Mouse (Mus musculus): ENCODE results near the gene Ncf1. TPM values are rescaled to one million over a fixed set of nuclear protein-coding genes. Genes with fewer than 3 reads are reported as not detected.

The Ncf1 gene
- polyA plus RNA-seq, 1 experiment from 2014 or later, result 3.1 TPM

GRCm38 (mm10) chr5:134237936-134238760 is 8.7 kb upstream of the Ncf1 start:
- H3K9me3 ChIP-seq (ENCODE audit: control insufficient read depth, low read length), result no peaks in the 10 kb centered on the region
- H3K4me2 ChIP-seq (ENCODE audit: low read depth), result no peak overlapping the region
- H3K27ac ChIP-seq (ENCODE audit: low read depth, low read length), result no peak overlapping the region; the same call in 1 of the 2 replicates
- no peak overlapping the region for H3K4me3 ChIP-seq (ENCODE audit: low read depth, low read length)
- no peaks in the 10 kb centered on the region for H3K27me3 ChIP-seq (ENCODE audit: control insufficient read depth, insufficient read depth, low read length)
- H3K9ac ChIP-seq (ENCODE audit: low read length), result no peak overlapping the region
- peaks cover 9% of the 10 kb centered on the region for H3K4me1 ChIP-seq (ENCODE audit: control insufficient read depth, insufficient read depth, low read length)
- DNase-seq (ENCODE audit: low spot score) (peak; percentile 61), ATAC-seq (ENCODE audit: insufficient read depth, low FRiP score, low TSS enrichment) (peak; percentile 55; the same call in 1 of the 2 replicates)
- 75% methylated on average over 28 of the region's 28 CpGs for WGBS
- peaks cover 51% of the 10 kb centered on the region for H3K36me3 ChIP-seq (ENCODE audit: control insufficient read depth, insufficient read depth, low read length)

DNA sequence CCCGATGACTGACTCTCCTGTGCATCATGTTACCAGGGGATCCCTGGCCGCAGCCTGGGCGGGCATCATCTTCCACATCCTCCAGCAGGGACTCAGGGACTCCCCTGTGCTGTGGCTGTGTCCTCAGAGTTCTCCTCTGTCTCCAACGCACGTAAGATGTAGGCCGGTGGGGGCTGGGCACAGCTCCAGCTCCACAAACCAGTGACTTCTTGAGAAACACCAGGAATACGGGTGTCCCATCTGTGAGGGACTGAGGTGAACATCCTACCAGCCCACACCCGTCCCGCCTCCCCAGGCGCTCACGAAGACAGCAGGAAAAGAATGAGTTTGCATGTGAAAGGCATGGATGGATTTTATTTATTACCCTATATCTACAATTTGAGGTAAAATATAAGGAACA is 8.1 kb upstream of the Ncf1 start:
- H3K9me3 ChIP-seq (ENCODE audit: control insufficient read depth, low read length), result no peaks in the 10 kb centered on the region
- H3K27ac ChIP-seq (ENCODE audit: low read depth, low read length), result no peak overlapping the region
- no peak overlapping the region for H3K4me2 ChIP-seq (ENCODE audit: low read depth)
- DNase-seq (ENCODE audit: low spot score) (no peak), ATAC-seq (ENCODE audit: insufficient read depth, low FRiP score, low TSS enrichment) (no peak)
- H3K4me1 ChIP-seq (ENCODE audit: control insufficient read depth, insufficient read depth, low read length), result peaks cover 9% of the 10 kb centered on the region
- H3K9ac ChIP-seq (ENCODE audit: low read length), result no peak overlapping the region
- H3K4me3 ChIP-seq (ENCODE audit: low read depth, low read length), result no peak overlapping the region
- peaks cover 46% of the 10 kb centered on the region for H3K36me3 ChIP-seq (ENCODE audit: control insufficient read depth, insufficient read depth, low read length)
- WGBS, result 94% methylated on average over 11 of the region's 11 CpGs
- H3K27me3 ChIP-seq (ENCODE audit: control insufficient read depth, insufficient read depth, low read length), result no peaks in the 10 kb centered on the region

DNA sequence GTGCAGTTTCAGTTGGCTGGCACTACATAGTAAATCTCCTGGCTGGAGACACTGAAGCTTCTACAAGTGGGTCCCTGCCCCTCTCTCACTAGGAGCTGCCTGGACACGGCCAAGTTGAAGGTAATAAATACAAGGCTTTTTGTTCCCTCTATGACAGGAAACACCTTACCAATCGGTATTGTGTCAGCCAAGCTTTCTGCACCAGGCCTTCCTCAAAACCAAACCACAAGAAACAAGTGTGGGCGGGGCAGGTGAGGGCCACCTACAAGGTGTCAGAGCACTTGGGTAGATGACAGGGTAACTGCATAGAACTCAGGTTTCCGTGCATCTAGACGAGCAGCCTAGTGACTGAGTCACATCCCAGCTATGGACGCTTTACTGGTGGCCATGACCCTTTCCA is 7.4 kb upstream of the Ncf1 start:
- Histone ChIP-seq H3K4me1 (ENCODE audit: control insufficient read depth, insufficient read depth, low read length) (peaks cover 9% of the 10 kb centered on the region), H3K4me3 (ENCODE audit: low read depth, low read length) (no peak overlapping the region), H3K4me2 (ENCODE audit: low read depth) (no peak overlapping the region), H3K36me3 (ENCODE audit: control insufficient read depth, insufficient read depth, low read length) (peaks cover 44% of the 10 kb centered on the region), H3K9me3 (ENCODE audit: control insufficient read depth, low read length) (no peaks in the 10 kb centered on the region), H3K27ac (ENCODE audit: low read depth, low read length) (no peak overlapping the region), H3K27me3 (ENCODE audit: control insufficient read depth, insufficient read depth, low read length) (no peaks in the 10 kb centered on the region), H3K9ac (ENCODE audit: low read length) (no peak overlapping the region)
- DNase-seq (ENCODE audit: low spot score) (no peak), ATAC-seq (ENCODE audit: insufficient read depth, low FRiP score, low TSS enrichment) (no peak)
- 88% methylated on average over 6 of the region's 6 CpGs for WGBS

- no peak overlapping the region for H3K4me2 ChIP-seq (ENCODE audit: low read depth)
- no peak overlapping the region for H3K27ac ChIP-seq (ENCODE audit: low read depth, low read length)
- WGBS, result 93% methylated on average over 3 of the region's 3 CpGs
- no peak for ATAC-seq (ENCODE audit: insufficient read depth, low FRiP score, low TSS enrichment)
- peaks cover 9% of the 10 kb centered on the region for H3K4me1 ChIP-seq (ENCODE audit: control insufficient read depth, insufficient read depth, low read length)
- no peak for DNase-seq (ENCODE audit: low spot score)
- H3K4me3 ChIP-seq (ENCODE audit: low read depth, low read length), result no peak overlapping the region
- H3K27me3 ChIP-seq (ENCODE audit: control insufficient read depth, insufficient read depth, low read length), result no peaks in the 10 kb centered on the region
- no peaks in the 10 kb centered on the region for H3K9me3 ChIP-seq (ENCODE audit: control insufficient read depth, low read length)
- H3K36me3 ChIP-seq (ENCODE audit: control insufficient read depth, insufficient read depth, low read length), result peaks cover 38% of the 10 kb centered on the region
- no peak overlapping the region for H3K9ac ChIP-seq (ENCODE audit: low read length)
Measured at GRCm38 (mm10) chr5:134236241-134236640, 6.8 kb upstream of the Ncf1 start.

- WGBS, result 55% methylated on average over 6 of the region's 6 CpGs
- H3K36me3 ChIP-seq (ENCODE audit: control insufficient read depth, insufficient read depth, low read length), result peaks cover 27% of the 10 kb centered on the region
- no peak overlapping the region for H3K4me3 ChIP-seq (ENCODE audit: low read depth, low read length)
- no peak overlapping the region for H3K27ac ChIP-seq (ENCODE audit: low read depth, low read length)
- H3K9ac ChIP-seq (ENCODE audit: low read length), result no peak overlapping the region
- no peak overlapping the region for H3K4me2 ChIP-seq (ENCODE audit: low read depth)
- H3K27me3 ChIP-seq (ENCODE audit: control insufficient read depth, insufficient read depth, low read length), result no peaks in the 10 kb centered on the region
- no peak for DNase-seq (ENCODE audit: low spot score)
- peaks cover 9% of the 10 kb centered on the region for H3K4me1 ChIP-seq (ENCODE audit: control insufficient read depth, insufficient read depth, low read length)
- ATAC-seq (ENCODE audit: insufficient read depth, low FRiP score, low TSS enrichment), result no peak
- no peaks in the 10 kb centered on the region for H3K9me3 ChIP-seq (ENCODE audit: control insufficient read depth, low read length)
Measured at GRCm38 (mm10) chr5:134235111-134235510, 5.7 kb upstream of the Ncf1 start.

DNA sequence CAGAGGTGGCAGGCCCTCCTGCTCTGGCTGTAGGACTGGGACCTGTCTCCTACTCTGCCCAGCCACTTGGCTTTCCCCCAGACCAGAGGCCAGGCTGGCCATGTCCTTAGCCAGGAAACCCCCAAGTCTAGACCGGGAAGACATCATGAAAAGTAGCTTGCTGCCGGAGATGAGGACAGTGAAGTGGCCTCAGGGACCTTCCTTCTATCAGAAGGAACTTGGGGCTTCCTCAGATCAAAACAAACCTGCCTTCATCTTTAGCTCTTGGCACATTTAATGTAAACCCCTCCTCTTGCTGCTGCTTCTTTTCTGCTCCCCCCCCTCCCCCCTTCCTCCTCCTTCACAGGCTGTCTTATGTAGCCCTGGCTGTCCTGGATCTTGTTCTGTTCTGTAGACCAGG is 4.8 kb upstream of the Ncf1 start:
- H3K27ac ChIP-seq (ENCODE audit: low read depth, low read length), result 0 out of 2 replicates have a peak overlapping the region, but pooled peaks have one; percentile 10
- peaks cover 9% of the 10 kb centered on the region for H3K4me1 ChIP-seq (ENCODE audit: control insufficient read depth, insufficient read depth, low read length)
- no peak for DNase-seq (ENCODE audit: low spot score)
- no peak overlapping the region for H3K4me2 ChIP-seq (ENCODE audit: low read depth)
- no peaks in the 10 kb centered on the region for H3K27me3 ChIP-seq (ENCODE audit: control insufficient read depth, insufficient read depth, low read length)
- no peak overlapping the region for H3K9ac ChIP-seq (ENCODE audit: low read length)
- WGBS, result 50% methylated on average over 2 of the region's 2 CpGs
- no peak overlapping the region for H3K4me3 ChIP-seq (ENCODE audit: low read depth, low read length)
- no peak for ATAC-seq (ENCODE audit: insufficient read depth, low FRiP score, low TSS enrichment)
- peaks cover 19% of the 10 kb centered on the region for H3K36me3 ChIP-seq (ENCODE audit: control insufficient read depth, insufficient read depth, low read length)
- H3K9me3 ChIP-seq (ENCODE audit: control insufficient read depth, low read length), result no peaks in the 10 kb centered on the region

GRCm38 (mm10) chr5:134233244-134233651 is 3.8 kb upstream of the Ncf1 start:
- Histone ChIP-seq H3K4me3 (ENCODE audit: low read depth, low read length) (no peak overlapping the region), H3K27me3 (ENCODE audit: control insufficient read depth, insufficient read depth, low read length) (no peaks in the 10 kb centered on the region), H3K4me1 (ENCODE audit: control insufficient read depth, insufficient read depth, low read length) (peaks cover 9% of the 10 kb centered on the region), H3K4me2 (ENCODE audit: low read depth) (no peak overlapping the region), H3K9ac (ENCODE audit: low read length) (no peak overlapping the region), H3K36me3 (ENCODE audit: control insufficient read depth, insufficient read depth, low read length) (peaks cover 12% of the 10 kb centered on the region), H3K9me3 (ENCODE audit: control insufficient read depth, low read length) (no peaks in the 10 kb centered on the region), H3K27ac (ENCODE audit: low read depth, low read length) (no peak overlapping the region)
- DNase-seq (ENCODE audit: low spot score), result no peak
- 68% methylated on average over 7 of the region's 7 CpGs for WGBS
- ATAC-seq (ENCODE audit: insufficient read depth, low FRiP score, low TSS enrichment), result no peak

GRCm38 (mm10) chr5:134232568-134232967 is 3.1 kb upstream of the Ncf1 start:
- 28% methylated on average over 7 of the region's 7 CpGs for WGBS
- no peaks in the 10 kb centered on the region for H3K27me3 ChIP-seq (ENCODE audit: control insufficient read depth, insufficient read depth, low read length)
- peaks cover 9% of the 10 kb centered on the region for H3K4me1 ChIP-seq (ENCODE audit: control insufficient read depth, insufficient read depth, low read length)
- peaks cover 7% of the 10 kb centered on the region for H3K36me3 ChIP-seq (ENCODE audit: control insufficient read depth, insufficient read depth, low read length)
- H3K9me3 ChIP-seq (ENCODE audit: control insufficient read depth, low read length), result no peaks in the 10 kb centered on the region
- no peak overlapping the region for H3K4me3 ChIP-seq (ENCODE audit: low read depth, low read length)
- H3K27ac ChIP-seq (ENCODE audit: low read depth, low read length), result peak overlapping the region; percentile 1; the same call in 1 of the 2 replicates
- H3K9ac ChIP-seq (ENCODE audit: low read length), result no peak overlapping the region
- H3K4me2 ChIP-seq (ENCODE audit: low read depth), result no peak overlapping the region
- DNase-seq (ENCODE audit: low spot score), result no peak
- no peak for ATAC-seq (ENCODE audit: insufficient read depth, low FRiP score, low TSS enrichment)

DNA sequence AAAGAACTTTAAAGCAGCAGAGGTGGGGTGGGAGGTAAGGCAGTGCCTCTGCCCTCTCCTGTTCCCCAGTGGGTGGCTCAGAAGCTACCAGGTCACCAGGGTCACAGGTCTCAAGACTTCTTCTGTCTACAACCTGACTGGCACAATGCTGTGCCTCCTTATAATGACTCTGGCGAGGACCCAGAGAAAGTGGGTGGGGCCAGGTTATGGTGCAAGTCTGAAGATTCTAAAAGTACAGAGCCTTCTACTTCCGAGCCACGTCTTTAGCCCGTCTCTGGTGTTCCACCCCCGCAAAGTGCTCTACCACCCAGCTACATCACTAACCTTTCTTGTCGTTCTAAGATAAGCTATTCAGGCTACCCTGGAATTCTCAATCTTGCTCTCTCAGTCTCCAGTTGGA is 2.7 kb upstream of the Ncf1 start:
- Histone ChIP-seq H3K27ac (ENCODE audit: low read depth, low read length) (peak overlapping the region; percentile 1; the same call in 1 of the 2 replicates), H3K4me1 (ENCODE audit: control insufficient read depth, insufficient read depth, low read length) (peaks cover 9% of the 10 kb centered on the region), H3K36me3 (ENCODE audit: control insufficient read depth, insufficient read depth, low read length) (peaks cover 3% of the 10 kb centered on the region), H3K27me3 (ENCODE audit: control insufficient read depth, insufficient read depth, low read length) (no peaks in the 10 kb centered on the region), H3K9me3 (ENCODE audit: control insufficient read depth, low read length) (no peaks in the 10 kb centered on the region), H3K9ac (ENCODE audit: low read length) (no peak overlapping the region), H3K4me3 (ENCODE audit: low read depth, low read length) (no peak overlapping the region), H3K4me2 (ENCODE audit: low read depth) (no peak overlapping the region)
- 70% methylated on average over 6 of the region's 6 CpGs for WGBS
- DNase-seq (ENCODE audit: low spot score), result no peak
- no peak for ATAC-seq (ENCODE audit: insufficient read depth, low FRiP score, low TSS enrichment)
